Mouse (Mus musculus): ENCODE measurements around the gene Dzank1. TPM values are rescaled to one million over a fixed set of nuclear protein-coding genes. Genes with fewer than 3 reads are reported as not detected.

Dzank1 gene
- polyA plus RNA-seq, 1 experiment from 2014 or later = 2.2 TPM

Other genes starting within 250 kb of the Dzank1 start
- 0.93 and 0.95 TPM in 2 replicates for gene Ovol2, start 195.3 kb downstream of the Dzank1 start, polyA plus RNA-seq (2014; fragmentation: Nextera tagmentation; extraction: Ambion mirVana)
- gene Kat14, start 158.4 kb downstream of the Dzank1 start, polyA plus RNA-seq (2014; fragmentation: Nextera tagmentation; extraction: Ambion mirVana) = 43.8 and 43.9 TPM in 2 replicates
- 2.2 TPM in 2 replicates for gene Pet117, start 158.4 kb downstream of the Dzank1 start, polyA plus RNA-seq (2014; fragmentation: Nextera tagmentation; extraction: Ambion mirVana)
- gene Polr3f, start 304 bp upstream of the Dzank1 start, polyA plus RNA-seq (2014; fragmentation: Nextera tagmentation; extraction: Ambion mirVana) = 23.5 and 27.7 TPM in 2 replicates
- gene Rbbp9, start 23.5 kb upstream of the Dzank1 start, polyA plus RNA-seq (2014; fragmentation: Nextera tagmentation; extraction: Ambion mirVana) = 58.8 and 64.3 TPM in 2 replicates
- 84.9 and 92.7 TPM in 2 replicates for gene Sec23b, start 28.8 kb upstream of the Dzank1 start, polyA plus RNA-seq (2014; fragmentation: Nextera tagmentation; extraction: Ambion mirVana)
- gene Smim26, start 66.6 kb upstream of the Dzank1 start, polyA plus RNA-seq (2014; fragmentation: Nextera tagmentation; extraction: Ambion mirVana) = 39.9 and 41.7 TPM in 2 replicates
- gene Dtd1, start 72.5 kb upstream of the Dzank1 start, polyA plus RNA-seq (2014; fragmentation: Nextera tagmentation; extraction: Ambion mirVana) = 47.8 and 53.5 TPM in 2 replicates

All from intestine, embryonic 14.5 days (tissue).